Mouse (Mus musculus) liver, adult 2 months (tissue): ENCODE results near the gene Lrsam1. TPM values are rescaled to one million over a fixed set of nuclear protein-coding genes. Genes with fewer than 3 reads are reported as not detected.

ENCODE experiments used
- DNase-seq: peaks from one replicate; pipeline ENCODE4 v3.0.0-alpha.2; 2011; ENCODE audit warnings: low read depth, low spot score; ENCODE audit errors: extremely low read depth
- H3K27ac ChIP-seq: fragments of 200-500 bp; replicated peaks from 2 replicates; pipeline ENCODE4 v1.5.1; 2012; ENCODE audit warnings: low read depth, mild to moderate bottlenecking, control low read depth, inconsistent platforms, low read length; ENCODE audit not compliant: insufficient read depth
- H3K27me3 ChIP-seq: fragments of 200-500 bp; 2 replicates; pipeline ENCODE4 v1.6.1; 2012; ENCODE audit warnings: mild to moderate bottlenecking, moderate library complexity, low read length, inconsistent platforms; ENCODE audit not compliant: control insufficient read depth, insufficient read depth
- H3K36me3 ChIP-seq: fragments of 200-500 bp; 2 replicates; pipeline ENCODE4 v1.6.1; 2012; ENCODE audit warnings: low read length, inconsistent platforms; ENCODE audit not compliant: control insufficient read depth, insufficient read depth
- H3K4me1 ChIP-seq: fragments of 200-500 bp; 2 replicates; pipeline ENCODE4 v1.6.1; 2011; ENCODE audit warnings: low read length; ENCODE audit not compliant: control insufficient read depth, insufficient read depth
- H3K4me3 ChIP-seq: fragments of 200-500 bp; 2 replicates; pipeline ENCODE4 v1.5.1; 2011; ENCODE audit warnings: low read depth, mild to moderate bottlenecking, control low read depth, low read length, moderate library complexity; ENCODE audit not compliant: insufficient read depth
- H3K79me2 ChIP-seq: fragments of 200-500 bp; 2 replicates; pipeline ENCODE4 v1.6.1; 2012; ENCODE audit warnings: inconsistent platforms, mild to moderate bottlenecking, low read length, moderate library complexity; ENCODE audit not compliant: control insufficient read depth, insufficient read depth
- H3K9ac ChIP-seq: fragments of 200-500 bp; 2 replicates; pipeline ENCODE4 v1.6.1; 2012; ENCODE audit warnings: low read depth, mild to moderate bottlenecking, control low read depth, inconsistent platforms, low read length
- CTCF ChIP-seq: fragments of 200-500 bp; IDR thresholded peaks from 2 replicates; pipeline ENCODE4 v1.5.1; 2011; ENCODE audit warnings: low read depth, low read length, control low read depth
- POLR2A ChIP-seq: fragments of 200-500 bp; IDR thresholded peaks from 2 replicates; pipeline ENCODE4 v1.6.1; 2011; ENCODE audit warnings: low read length, control low read depth; ENCODE audit not compliant: insufficient read depth; ENCODE audit errors: extremely low read depth
- whole genome bisulfite sequencing: fragments of 180-500 bp; shearing (Covaris S2); methylation state at CpG from one replicate; pipeline ENCODE4 v1.1.7; 2018; 5-methylcytosine and 5-hydroxymethylcytosine counted together
- polyA plus RNA-seq: library from polyadenylated mRNA; depleted of rRNA; stranded (reverse); fragments of >200 nt; gene quantifications from 2 replicates; pipeline ENCODE4 v1.2.3, GENCODE M21; 2012
- total RNA-seq: library from RNA; depleted of rRNA; stranded (reverse); fragments of >200 nt; gene quantifications from 2 replicates; pipeline ENCODE4 v1.2.3, GENCODE M21; 2014

Gene Lrsam1
- total and polyA plus RNA-seq, 2 experiments, result 6.0 to 9.7 TPM

DNA sequence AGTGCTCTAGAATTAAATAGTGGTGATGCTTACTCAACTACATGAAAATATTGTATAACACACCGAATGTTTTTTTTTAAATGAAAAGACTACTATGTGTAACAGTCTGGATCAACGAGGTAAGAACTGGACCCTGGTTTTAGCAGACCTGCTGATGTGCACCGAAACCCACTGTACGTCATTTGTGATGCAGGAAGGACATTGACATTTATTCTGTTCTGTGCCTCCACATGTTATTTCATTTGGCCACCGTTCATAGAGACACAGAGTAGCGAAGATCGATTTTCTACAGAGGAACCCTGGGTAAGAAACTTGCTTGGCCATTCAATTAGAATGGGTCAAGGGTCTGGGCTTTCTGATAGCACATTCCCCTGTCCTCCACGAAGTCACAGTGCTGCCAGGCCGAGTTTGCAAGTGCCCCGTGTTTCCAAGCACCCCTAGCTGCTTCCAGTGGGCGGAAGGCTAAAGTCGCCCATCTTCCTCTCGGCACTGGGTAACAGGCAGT lies 4.8 kb upstream of the Lrsam1 start:
- H3K27me3 ChIP-seq, result no peaks in the 10 kb centered on the region
- peak overlapping the region; percentile 84 for H3K27ac ChIP-seq
- peak overlapping the region; percentile 79 for H3K9ac ChIP-seq
- peaks cover 5% of the 10 kb centered on the region; the same call in 1 of the 2 replicates for H3K79me2 ChIP-seq
- H3K36me3 ChIP-seq, result peaks cover 10% of the 10 kb centered on the region
- DNase-seq, result peak; percentile 67
- H3K4me3 ChIP-seq, result peak overlapping the region; percentile 65
- H3K4me1 ChIP-seq, result peaks cover 21% of the 10 kb centered on the region
- under 1% methylated on average over 13 of the region's 13 CpGs for WGBS
- TF ChIP-seq CTCF (no peak), POLR2A (no peak)

DNA sequence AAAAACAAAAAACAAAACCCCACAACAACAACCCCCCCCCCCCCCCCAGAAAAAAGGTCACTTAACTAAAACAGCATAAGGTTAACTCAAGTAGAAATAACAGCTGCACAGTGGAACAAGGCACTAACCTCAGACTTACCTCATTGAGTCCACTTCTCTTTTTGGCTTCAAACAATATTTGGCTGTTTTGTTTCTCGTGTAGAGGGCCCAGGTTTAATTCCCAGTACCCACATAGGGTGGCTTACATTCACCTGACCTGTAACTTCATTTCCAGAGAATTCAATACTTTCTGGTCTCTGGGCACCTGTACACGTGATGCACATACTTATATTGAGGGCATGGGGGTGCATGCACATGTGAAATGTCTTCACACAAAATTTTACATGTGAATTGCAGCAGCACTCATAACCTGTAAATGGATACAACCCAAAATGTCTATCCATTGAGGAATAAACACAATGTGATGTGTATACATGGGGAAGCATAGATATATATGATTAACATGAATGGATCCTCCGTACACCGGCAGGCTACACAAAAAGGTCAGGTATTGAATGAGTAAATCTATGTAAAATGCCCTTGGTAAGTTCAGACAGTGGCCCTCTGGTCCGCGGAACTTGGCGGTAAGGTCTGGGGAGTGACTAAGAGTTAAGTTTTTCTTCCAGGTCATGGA lies 4.2 kb upstream of the Lrsam1 start:
- Histone ChIP-seq H3K79me2 (peaks cover 5% of the 10 kb centered on the region; the same call in 1 of the 2 replicates), H3K27me3 (no peaks in the 10 kb centered on the region), H3K36me3 (peaks cover 10% of the 10 kb centered on the region), H3K4me3 (no peak overlapping the region), H3K4me1 (peaks cover 24% of the 10 kb centered on the region), H3K9ac (no peak overlapping the region), H3K27ac (no peak overlapping the region)
- TF ChIP-seq CTCF (no peak), POLR2A (no peak)
- 12% methylated on average over 7 of the region's 7 CpGs for WGBS
- peak; percentile 7 for DNase-seq

DNA sequence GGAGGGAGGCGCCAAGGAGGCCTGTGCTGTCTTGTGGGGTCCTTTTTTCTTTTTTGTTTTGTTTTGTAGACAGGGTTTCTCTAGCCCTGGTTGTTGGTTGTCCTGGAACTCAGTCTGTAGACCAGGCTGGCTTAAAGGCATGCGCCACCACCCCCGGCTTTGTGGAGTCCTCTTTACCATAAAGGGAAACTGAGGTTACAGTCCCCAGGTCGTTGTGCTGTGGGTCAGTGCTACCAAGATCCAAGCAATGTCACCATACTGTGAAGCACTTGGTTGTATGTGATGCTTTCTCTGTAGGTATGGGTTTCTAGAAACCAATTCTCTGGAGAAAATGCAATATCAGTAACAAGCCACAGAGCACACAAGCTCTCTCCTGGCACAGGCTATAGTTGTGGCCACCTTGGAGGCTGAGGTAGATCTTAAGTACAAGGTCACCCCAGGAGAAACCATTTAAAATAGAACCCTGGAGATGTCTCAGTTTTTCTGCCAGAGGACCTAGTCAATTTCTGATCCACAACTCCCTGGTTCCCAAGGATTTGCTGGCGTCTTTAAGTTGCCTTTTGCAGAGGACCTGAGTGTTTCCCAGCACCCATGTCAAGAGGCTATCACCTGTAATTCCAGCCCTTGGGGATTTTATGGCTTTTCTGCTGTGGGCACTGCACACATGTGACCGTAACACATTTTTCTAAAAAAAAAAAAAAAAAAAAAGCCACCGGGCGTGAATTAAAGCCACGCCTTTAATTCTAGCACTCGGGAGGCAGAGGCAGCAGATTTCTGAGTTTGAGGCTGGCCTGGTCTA lies 3.4 kb upstream of the Lrsam1 start:
- DNase-seq, result no peak
- Histone ChIP-seq H3K36me3 (peaks cover 10% of the 10 kb centered on the region), H3K4me3 (no peak overlapping the region), H3K79me2 (peaks cover 5% of the 10 kb centered on the region; the same call in 1 of the 2 replicates), H3K27me3 (no peaks in the 10 kb centered on the region), H3K27ac (no peak overlapping the region), H3K4me1 (peaks cover 27% of the 10 kb centered on the region), H3K9ac (no peak overlapping the region)
- no peak for TF ChIP-seq CTCF
- TF ChIP-seq POLR2A, result no peak
- WGBS, result 67% methylated on average over 10 of the region's 10 CpGs

DNA sequence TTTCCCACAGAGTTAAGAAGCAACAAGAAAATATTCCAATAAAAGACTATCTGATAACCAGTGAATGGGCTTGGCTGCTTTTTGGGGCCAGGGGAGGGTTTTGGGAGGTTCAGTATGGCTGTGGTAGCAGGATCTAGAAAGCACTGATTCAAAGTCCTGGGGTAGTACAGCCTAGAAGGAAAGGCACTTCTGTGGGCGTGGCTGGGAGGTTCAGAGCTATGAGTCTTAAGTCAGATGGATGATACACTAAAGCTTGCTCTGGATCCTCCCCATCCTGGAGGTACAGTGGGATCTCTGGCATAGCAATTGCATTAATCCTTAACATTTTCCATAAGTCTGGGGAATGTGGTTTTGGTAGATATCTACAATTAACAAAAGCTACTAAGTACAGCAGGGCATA lies 2.6 kb upstream of the Lrsam1 start:
- WGBS, result 96% methylated on average over 1 of the region's 1 CpGs
- Histone ChIP-seq H3K27ac (no peak overlapping the region), H3K4me1 (peaks cover 27% of the 10 kb centered on the region), H3K27me3 (no peaks in the 10 kb centered on the region), H3K79me2 (peaks cover 5% of the 10 kb centered on the region; the same call in 1 of the 2 replicates), H3K36me3 (peaks cover 10% of the 10 kb centered on the region), H3K9ac (no peak overlapping the region), H3K4me3 (no peak overlapping the region)
- TF ChIP-seq POLR2A (no peak), CTCF (no peak)
- no peak for DNase-seq

DNA sequence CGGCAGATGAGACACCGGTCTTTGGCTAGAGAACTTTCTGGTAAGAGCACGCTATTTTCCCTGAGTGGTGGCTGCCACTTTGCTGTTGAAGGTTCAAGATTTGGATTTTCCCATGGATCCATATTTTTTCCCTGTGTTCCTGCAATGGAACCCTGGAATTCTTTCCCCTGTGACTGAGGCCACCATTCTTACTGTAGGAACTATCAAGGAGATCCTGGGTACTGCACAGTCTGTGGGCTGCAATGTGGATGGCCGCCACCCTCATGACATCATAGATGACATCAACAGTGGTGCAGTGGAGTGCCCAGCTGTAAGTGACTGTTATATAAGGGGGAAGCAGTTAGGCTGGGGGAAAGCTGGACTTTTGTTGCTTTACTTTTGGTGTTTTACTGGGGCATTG lies 2.1 kb upstream of the Lrsam1 start:
- Histone ChIP-seq H3K36me3 (peaks cover 10% of the 10 kb centered on the region), H3K79me2 (peaks cover 5% of the 10 kb centered on the region; the same call in 1 of the 2 replicates), H3K4me1 (peaks cover 27% of the 10 kb centered on the region), H3K27me3 (no peaks in the 10 kb centered on the region), H3K9ac (no peak overlapping the region), H3K27ac (no peak overlapping the region), H3K4me3 (no peak overlapping the region)
- DNase-seq, result no peak
- WGBS, result 77% methylated on average over 4 of the region's 4 CpGs
- TF ChIP-seq CTCF (no peak), POLR2A (no peak)

DNA sequence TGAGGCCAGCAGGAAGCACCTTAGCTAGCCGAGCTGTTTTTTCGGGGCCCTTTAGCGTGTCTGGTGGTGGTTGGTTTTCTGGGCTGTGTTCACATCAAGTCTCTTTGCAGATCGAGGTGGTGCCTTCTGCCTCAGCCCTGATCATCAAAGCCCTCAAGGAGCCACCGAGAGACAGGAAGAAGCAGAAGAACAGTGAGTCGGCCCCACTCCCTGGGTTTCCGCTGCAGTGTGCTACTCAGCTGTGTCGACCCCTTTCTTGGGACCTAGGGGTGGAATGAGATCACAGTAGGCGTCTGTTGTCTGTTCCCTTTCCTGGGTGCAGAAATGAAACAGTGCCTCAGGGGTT lies 1.4 kb upstream of the Lrsam1 start:
- no peak for DNase-seq
- peaks cover 26% of the 10 kb centered on the region for H3K4me1 ChIP-seq
- peak overlapping the region; percentile 33 for H3K27ac ChIP-seq
- H3K79me2 ChIP-seq, result peaks cover 5% of the 10 kb centered on the region; the same call in 1 of the 2 replicates
- WGBS, result 20% methylated on average over 9 of the region's 9 CpGs
- H3K36me3 ChIP-seq, result peaks cover 10% of the 10 kb centered on the region
- no peak for TF ChIP-seq CTCF
- TF ChIP-seq POLR2A, result no peak
- peak overlapping the region; percentile 89; the same call in 1 of the 2 replicates for H3K4me3 ChIP-seq
- H3K9ac ChIP-seq, result peak overlapping the region; percentile 89
- H3K27me3 ChIP-seq, result no peaks in the 10 kb centered on the region
